8 mouse cellular contexts compared by ENCODE assay signal in genomic region chrX:102119042-102119864, GRCm38 (mm10). TPM values are rescaled to one million over a fixed set of nuclear protein-coding genes. Genes with fewer than 3 reads are reported as not detected.
DNase-seq lines count a peak whose midpoint lies in the region; ATAC-seq lines count a peak whose summit lies in the region.

Gene Pin4, plus strand, starts transcription at chrX:102119447.

- peak within 1 kb of the TSS; percentile 59 for H3K9ac ChIP-seq in intestine, embryonic 14.5 days (ENCODE audit: low read length)

- ATAC-seq in intestine, embryonic 14.5 days (replicated peaks; ENCODE audit: low FRiP score, low TSS enrichment, low read depth) = peak; percentile 99

- peaks cover 8% of the 10 kb centered on the region; the same call in 1 of the 2 replicates for H3K36me3 ChIP-seq in intestine, embryonic 14.5 days (ENCODE audit: control insufficient read depth, insufficient read depth, low read length)

- no peaks in the 10 kb centered on the region for H3K9me3 ChIP-seq in intestine, embryonic 14.5 days (ENCODE audit: control insufficient read depth, low read length)

- no peaks in the 10 kb centered on the region for H3K4me1 ChIP-seq in intestine, embryonic 14.5 days (replicated peaks; ENCODE audit: control insufficient read depth, insufficient read depth, low read length)

- H3K4me2 ChIP-seq in intestine, embryonic 14.5 days (ENCODE audit: low read length) = peak within 1 kb of the TSS; percentile 55

- peak within 1 kb of the TSS; percentile 54 for H3K4me3 ChIP-seq in intestine, embryonic 14.5 days (ENCODE audit: low read depth, low read length)

- intact Hi-C loops in left cerebral cortex, postnatal 14 days (cut with DNase I) = loop anchor here (5.0 kb wide), 1 partner anchor 42 kb away; no protein-coding TSS in a partner anchor

- 10% methylated on average over 30 of the region's 30 CpGs for WGBS in intestine, embryonic 14.5 days

- no peaks in the 10 kb centered on the region for H3K27me3 ChIP-seq in intestine, embryonic 14.5 days (replicated peaks; ENCODE audit: control insufficient read depth, insufficient read depth, low read length)

- H3K27ac ChIP-seq in intestine, embryonic 14.5 days (ENCODE audit: low read depth) = no peak within 1 kb of the TSS

- DNase-seq in adrenal gland, adult 18-20 months (ENCODE audit: low spot score in 2 of 2) = peak; percentile 80 to 81
- DNase-seq in embryo, embryonic 11 days = peak; percentile 92
- peak; percentile 91 for DNase-seq in gastrocnemius, postnatal 25 days
- peak; percentile 88 for DNase-seq in intestine, embryonic 14.5 days (ENCODE audit: low spot score)
- peak; percentile 89 to 97 for DNase-seq in left cerebral cortex, postnatal 14 days (ENCODE audit: low spot score in 2 of 2)
- peak; percentile 95 for DNase-seq in mesoderm, embryonic 11.5 days (ENCODE audit: low read depth, low spot score)
- peak; percentile 89 to 95 for DNase-seq in right cerebral cortex, postnatal 36 days (ENCODE audit: low spot score in 2 of 2)
- DNase-seq in yolk sac, embryonic 10.5 days (ENCODE audit: low spot score) = peak; percentile 94

RNA-seq across cellular contexts. Expression of gene Pin4, which starts in this region (rescaled TPM):
- 10 to 100 TPM; 47.7 to 66.1 TPM for total RNA-seq in adrenal gland, adult 18-20 months (2021)
- 10 to 100 TPM; 21.9 to 27.7 TPM for total RNA-seq in gastrocnemius, postnatal 25 days (2021)
- 66.3 and 75.6 TPM in 2 replicates for polyA plus RNA-seq in intestine, embryonic 14.5 days (2014; fragmentation: Nextera tagmentation; extraction: Ambion mirVana)
- total RNA-seq in left cerebral cortex, postnatal 14 days (2021) = 10 to 100 TPM; 15.2 to 22.2 TPM
